Mouse (Mus musculus): ENCODE measurements at regions not wholly inside any gene's neighbourhood (a gene's known extent, or its start where the extent isn't known, plus 50 kb on each side); places are given as distances from the start of the nearest gene placed in this dataset.

DNA sequence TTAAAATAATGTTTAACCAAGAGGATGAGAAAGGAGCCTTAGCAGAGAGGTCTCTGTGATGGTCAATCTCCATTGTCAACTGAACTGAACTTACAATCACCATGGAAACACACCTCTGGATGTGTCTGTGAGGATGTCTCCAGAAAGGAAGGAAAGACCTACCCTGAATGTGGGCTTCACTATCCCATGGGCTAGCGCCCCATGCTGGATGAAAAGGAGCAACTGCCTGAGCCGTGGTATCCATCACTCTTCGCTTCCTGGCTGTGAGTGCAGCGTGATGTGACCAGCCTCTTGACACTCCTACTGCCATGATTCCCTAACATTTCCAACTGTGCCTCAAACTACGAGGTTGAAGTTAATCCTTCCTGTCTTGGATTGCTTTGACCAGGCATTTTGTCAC lies 363.3 kb downstream of the Cd83 start:
- no peak for ATAC-seq
- Histone ChIP-seq H3K4me1 (replicated peaks; ENCODE audit: control insufficient read depth, insufficient read depth, low read length) (no peaks in the 10 kb centered on the region), H3K36me3 (ENCODE audit: control insufficient read depth, insufficient read depth) (no peaks in the 10 kb centered on the region), H3K27me3 (replicated peaks; ENCODE audit: control insufficient read depth, insufficient read depth, low read length) (no peaks in the 10 kb centered on the region), H3K4me2 (replicated peaks; ENCODE audit: low read depth) (no peak overlapping the region), H3K9ac (ENCODE audit: low read depth, low read length) (no peak overlapping the region), H3K27ac (ENCODE audit: low read depth, low read length) (no peak overlapping the region), H3K9me3 (ENCODE audit: control insufficient read depth) (peaks cover 4% of the 10 kb centered on the region; the same call in 1 of the 2 replicates), H3K4me3 (ENCODE audit: low read depth, low read length) (no peak overlapping the region)
- peak; percentile 34; the same call in 1 of the 2 replicates for TF ChIP-seq CTCF (IDR thresholded peaks at IDR 0.05; ENCODE audit: low read depth)
- WGBS, result 87% methylated on average over 5 of the region's 5 CpGs

DNA sequence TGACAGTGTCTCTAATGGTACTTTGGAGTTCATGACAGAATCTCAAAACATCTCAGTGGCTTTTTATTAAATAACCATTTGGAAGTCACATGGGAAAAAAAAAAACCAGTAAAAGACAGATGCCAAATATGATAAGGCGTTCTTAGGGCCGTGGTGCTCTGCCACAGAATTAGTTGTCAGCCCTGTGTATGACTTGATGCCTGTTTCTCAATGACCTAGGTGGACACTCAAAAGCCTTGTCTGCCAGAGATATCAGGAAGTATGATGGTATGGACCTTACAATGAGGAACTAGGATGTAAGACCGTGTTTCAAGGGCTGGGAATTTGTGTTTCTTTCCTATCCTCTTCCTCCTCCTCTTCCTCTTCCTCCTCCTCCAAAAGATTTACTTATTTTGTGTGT lies 364.9 kb downstream of the Cd83 start:
- H3K4me1 ChIP-seq (replicated peaks; ENCODE audit: control insufficient read depth, insufficient read depth, low read length), result no peaks in the 10 kb centered on the region
- no peak overlapping the region for H3K9ac ChIP-seq (ENCODE audit: low read depth, low read length)
- H3K4me2 ChIP-seq (replicated peaks; ENCODE audit: low read depth), result no peak overlapping the region
- peaks cover 2% of the 10 kb centered on the region; the same call in 1 of the 2 replicates for H3K9me3 ChIP-seq (ENCODE audit: control insufficient read depth)
- H3K4me3 ChIP-seq (ENCODE audit: low read depth, low read length), result no peak overlapping the region
- no peaks in the 10 kb centered on the region for H3K27me3 ChIP-seq (replicated peaks; ENCODE audit: control insufficient read depth, insufficient read depth, low read length)
- TF ChIP-seq CTCF (IDR thresholded peaks at IDR 0.05; ENCODE audit: low read depth), result no peak
- no peaks in the 10 kb centered on the region for H3K36me3 ChIP-seq (ENCODE audit: control insufficient read depth, insufficient read depth)
- 72% methylated on average over 3 of the region's 3 CpGs for WGBS
- ATAC-seq, result no peak
- H3K27ac ChIP-seq (ENCODE audit: low read depth, low read length), result no peak overlapping the region

GRCm38 (mm10) chr13:44151526-44151925 lies 367.0 kb downstream of the Cd83 start:
- Histone ChIP-seq H3K4me2 (replicated peaks; ENCODE audit: low read depth) (no peak overlapping the region), H3K9ac (ENCODE audit: low read depth, low read length) (no peak overlapping the region), H3K27ac (ENCODE audit: low read depth, low read length) (no peak overlapping the region), H3K27me3 (replicated peaks; ENCODE audit: control insufficient read depth, insufficient read depth, low read length) (no peaks in the 10 kb centered on the region), H3K9me3 (ENCODE audit: control insufficient read depth) (no peaks in the 10 kb centered on the region), H3K4me1 (replicated peaks; ENCODE audit: control insufficient read depth, insufficient read depth, low read length) (no peaks in the 10 kb centered on the region), H3K36me3 (ENCODE audit: control insufficient read depth, insufficient read depth) (no peaks in the 10 kb centered on the region), H3K4me3 (ENCODE audit: low read depth, low read length) (no peak overlapping the region)
- ATAC-seq, result no peak
- TF ChIP-seq CTCF (IDR thresholded peaks at IDR 0.05; ENCODE audit: low read depth), result no peak
- 77% methylated on average over 6 of the region's 6 CpGs for WGBS

- ATAC-seq, result no peak
Measured at GRCm38 (mm10) chr13:44152806-44153613, 368.4 kb downstream of the Cd83 start.

DNA sequence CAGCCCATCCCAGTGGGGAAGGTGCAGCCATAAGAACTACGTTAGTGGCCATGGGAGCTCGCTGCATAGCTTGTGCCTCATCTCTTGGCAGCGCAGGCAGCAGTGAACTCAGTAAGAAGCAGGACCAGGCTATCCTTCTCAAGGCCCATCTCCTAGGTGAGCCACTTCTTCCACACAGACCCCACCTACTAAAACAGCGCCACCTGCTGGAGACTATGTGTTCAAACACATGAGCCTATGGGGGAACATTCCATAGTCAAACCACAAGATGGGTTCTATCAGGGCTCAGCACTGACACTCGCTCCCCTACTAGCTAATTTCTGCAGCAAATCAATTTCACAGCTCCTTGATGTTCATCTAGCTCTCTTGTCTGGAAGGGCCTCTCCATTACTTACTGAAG lies 369.2 kb downstream of the Cd83 start:
- no peaks in the 10 kb centered on the region for H3K27me3 ChIP-seq (replicated peaks; ENCODE audit: control insufficient read depth, insufficient read depth, low read length)
- H3K9me3 ChIP-seq (ENCODE audit: control insufficient read depth), result no peaks in the 10 kb centered on the region
- no peak overlapping the region for H3K4me2 ChIP-seq (replicated peaks; ENCODE audit: low read depth)
- H3K4me3 ChIP-seq (ENCODE audit: low read depth, low read length), result no peak overlapping the region
- no peak overlapping the region for H3K27ac ChIP-seq (ENCODE audit: low read depth, low read length)
- H3K36me3 ChIP-seq (ENCODE audit: control insufficient read depth, insufficient read depth), result no peaks in the 10 kb centered on the region
- peak; percentile 38; the same call in 1 of the 2 replicates for TF ChIP-seq CTCF (IDR thresholded peaks at IDR 0.05; ENCODE audit: low read depth)
- no peak for ATAC-seq
- H3K4me1 ChIP-seq (replicated peaks; ENCODE audit: control insufficient read depth, insufficient read depth, low read length), result no peaks in the 10 kb centered on the region
- no peak overlapping the region for H3K9ac ChIP-seq (ENCODE audit: low read depth, low read length)
- WGBS, result 94% methylated on average over 5 of the region's 5 CpGs

More at GRCm38 (mm10) chr13:44152806-44153613, 368.4 kb downstream of the Cd83 start:
- H3K27ac ChIP-seq (ENCODE audit: low read depth, low read length), result no peak overlapping the region
- H3K9me3 ChIP-seq (ENCODE audit: control insufficient read depth), result no peaks in the 10 kb centered on the region
- WGBS, result 56% methylated on average over 10 of the region's 10 CpGs
- no peak for TF ChIP-seq CTCF (IDR thresholded peaks at IDR 0.05; ENCODE audit: low read depth)
- no peaks in the 10 kb centered on the region for H3K27me3 ChIP-seq (replicated peaks; ENCODE audit: control insufficient read depth, insufficient read depth, low read length)
- H3K4me2 ChIP-seq (replicated peaks; ENCODE audit: low read depth), result no peak overlapping the region
- H3K4me1 ChIP-seq (replicated peaks; ENCODE audit: control insufficient read depth, insufficient read depth, low read length), result no peaks in the 10 kb centered on the region
- no peak overlapping the region for H3K4me3 ChIP-seq (ENCODE audit: low read depth, low read length)
- no peaks in the 10 kb centered on the region for H3K36me3 ChIP-seq (ENCODE audit: control insufficient read depth, insufficient read depth)
- no peak overlapping the region for H3K9ac ChIP-seq (ENCODE audit: low read depth, low read length)

DNA sequence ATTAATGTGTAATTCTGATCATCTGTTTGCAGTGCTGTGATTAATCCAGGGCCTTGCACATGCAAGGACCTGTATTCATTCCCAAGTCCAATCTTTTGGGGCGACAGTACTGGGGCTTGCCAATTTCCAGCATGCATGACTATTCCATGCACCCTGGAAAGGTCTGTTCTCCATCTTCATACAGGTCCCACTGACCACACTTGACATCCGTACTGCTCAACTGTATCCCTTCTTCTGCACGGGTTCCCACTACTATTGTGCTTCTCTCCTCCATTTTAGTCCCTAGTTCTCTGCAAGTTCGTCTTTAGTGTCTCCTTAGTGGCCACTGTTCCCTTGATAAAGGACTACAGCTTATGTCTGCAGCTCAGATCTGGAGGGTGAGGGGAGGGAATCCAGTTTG lies 371.4 kb downstream of the Cd83 start:
- Histone ChIP-seq H3K27me3 (replicated peaks; ENCODE audit: control insufficient read depth, insufficient read depth, low read length) (no peaks in the 10 kb centered on the region), H3K27ac (ENCODE audit: low read depth, low read length) (no peak overlapping the region), H3K9me3 (ENCODE audit: control insufficient read depth) (no peaks in the 10 kb centered on the region), H3K36me3 (ENCODE audit: control insufficient read depth, insufficient read depth) (no peaks in the 10 kb centered on the region), H3K4me3 (ENCODE audit: low read depth, low read length) (no peak overlapping the region), H3K4me2 (replicated peaks; ENCODE audit: low read depth) (no peak overlapping the region), H3K9ac (ENCODE audit: low read depth, low read length) (no peak overlapping the region), H3K4me1 (replicated peaks; ENCODE audit: control insufficient read depth, insufficient read depth, low read length) (no peaks in the 10 kb centered on the region)
- no peak for ATAC-seq
- TF ChIP-seq CTCF (IDR thresholded peaks at IDR 0.05; ENCODE audit: low read depth), result no peak
- WGBS, result 88% methylated on average over 4 of the region's 4 CpGs
